Mouse (Mus musculus) thymus, postnatal 4 days (tissue): ENCODE measurements around the gene Ttc38.

Source experiments
- DNase-seq: peaks from one replicate; pipeline ENCODE4 v3.0.0; 2021

Ttc38 gene

DNA sequence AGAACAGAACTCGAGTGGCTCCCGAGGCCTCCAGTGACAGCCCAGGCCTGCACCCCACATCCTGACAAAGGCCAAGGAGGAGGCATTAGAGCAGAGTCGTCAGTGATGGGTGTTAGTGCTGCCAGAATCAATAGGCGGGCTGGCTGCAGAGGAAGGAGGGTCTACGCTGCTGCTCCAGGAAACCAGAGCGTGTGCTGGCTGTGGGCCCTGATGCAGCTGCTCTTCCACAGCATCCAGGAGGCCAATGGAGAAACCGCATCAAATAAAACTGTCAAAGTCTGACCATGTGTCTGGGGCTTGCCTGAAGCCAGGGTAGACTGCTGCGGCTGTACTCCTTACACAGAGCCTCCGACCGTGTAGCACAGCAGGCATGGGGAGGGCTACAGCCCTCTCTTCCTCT, 65.0 kb downstream of the Ttc38 start:
- DNase-seq = no peak

DNA sequence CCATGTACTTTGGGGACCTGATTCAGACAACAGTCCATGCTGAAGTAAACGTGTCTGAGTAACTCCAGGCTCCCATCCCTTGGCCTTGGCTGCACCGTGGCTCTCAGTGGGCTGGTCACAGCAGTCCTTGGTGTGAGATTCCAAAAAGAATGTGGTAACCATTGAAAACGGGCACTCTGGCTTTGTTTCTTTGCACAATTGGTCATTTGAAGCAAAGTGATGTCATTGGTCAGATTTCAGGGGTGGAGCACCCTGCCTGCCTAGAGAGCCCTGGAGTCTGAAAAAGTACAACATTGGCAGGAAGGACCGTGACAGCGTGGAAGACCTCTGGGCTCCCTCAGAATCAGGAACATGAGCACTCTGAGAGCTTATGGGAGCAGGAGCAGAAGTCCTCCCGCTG, 67.3 kb downstream of the Ttc38 start:
- DNase-seq = no peak

DNA sequence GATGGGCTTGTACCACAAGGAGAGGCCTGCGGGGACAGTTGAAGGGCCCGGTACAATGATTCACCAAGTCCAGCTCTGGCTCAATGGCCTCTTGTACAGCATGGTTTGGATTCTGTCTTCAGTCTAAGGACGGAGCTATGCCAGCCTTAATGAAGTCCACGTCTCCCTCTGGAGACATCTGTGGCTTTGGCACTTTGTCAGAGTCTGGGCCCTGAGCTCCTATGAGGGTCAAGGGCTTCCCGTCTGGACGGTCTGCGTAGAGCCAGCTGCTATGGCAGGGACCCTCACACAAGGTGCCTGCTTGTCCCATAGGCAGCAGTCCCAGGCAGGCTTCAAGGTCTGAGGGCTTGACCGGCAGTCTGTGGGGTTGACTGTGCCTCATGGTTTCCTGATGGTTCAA, 68.2 kb downstream of the Ttc38 start:
- no peak for DNase-seq

DNA sequence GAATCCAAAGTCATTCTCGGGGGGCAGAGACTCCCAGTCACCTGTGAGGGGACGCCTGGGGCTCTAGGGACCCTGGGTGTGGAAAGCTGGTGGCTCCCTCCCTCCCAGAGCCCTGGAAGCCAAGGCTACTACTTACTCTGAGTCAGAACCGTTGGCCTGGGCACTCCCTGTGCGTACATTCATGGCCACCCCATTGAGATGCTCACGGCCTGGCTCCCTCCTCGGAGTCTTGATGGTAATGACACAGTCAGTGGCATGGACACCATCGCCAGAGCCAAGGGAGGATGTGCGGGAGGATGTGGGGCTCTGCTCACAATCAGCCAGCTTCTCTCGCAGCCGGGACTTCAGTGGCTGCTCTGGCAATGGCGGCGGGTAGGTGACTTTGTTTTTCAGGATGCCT, 68.7 kb downstream of the Ttc38 start:
- DNase-seq = no peak

DNA sequence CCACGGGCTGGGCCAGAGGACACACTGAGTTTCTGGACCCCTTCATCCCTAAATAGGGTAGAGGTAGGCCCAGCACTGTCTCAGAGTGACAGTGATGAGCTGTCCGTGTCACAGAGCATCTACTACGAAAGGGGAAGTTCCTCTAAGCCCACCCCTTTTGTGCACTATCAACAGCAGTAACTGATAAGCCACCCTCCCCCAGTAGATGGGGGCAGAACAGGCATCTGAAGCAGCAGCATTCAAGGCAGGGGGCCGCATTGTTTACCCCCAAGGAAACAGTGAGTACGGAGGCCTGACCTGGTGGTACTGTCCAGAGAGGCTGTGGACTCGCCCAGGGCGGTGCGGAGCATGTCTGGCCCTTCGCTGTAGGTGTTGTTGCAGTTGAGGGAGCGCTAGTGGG, 70.4 kb downstream of the Ttc38 start:
- DNase-seq = no peak

DNA sequence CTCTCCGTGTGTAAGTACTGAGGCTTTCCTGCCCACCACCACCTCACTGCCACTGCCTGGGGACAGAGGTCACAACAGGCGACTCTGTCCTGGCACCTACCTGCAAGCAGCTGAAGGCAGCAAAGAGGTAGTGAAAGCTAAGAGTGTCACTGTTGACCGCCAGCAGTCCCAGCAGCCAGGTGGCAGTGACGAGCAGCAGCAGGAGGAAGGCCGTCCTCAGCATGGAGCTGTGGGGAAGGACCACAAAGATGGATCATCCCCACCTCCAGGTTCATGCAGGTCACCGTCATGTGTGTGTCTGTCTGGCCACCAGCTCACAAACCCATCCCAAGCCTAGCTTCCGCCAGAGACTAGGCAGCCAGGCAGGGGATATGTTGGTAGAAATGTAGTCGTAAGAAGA, 71.7 kb downstream of the Ttc38 start:
- no peak for DNase-seq
